Comparison of ENCODE assay signal across 8 mouse cellular contexts in the genomic region with DNA sequence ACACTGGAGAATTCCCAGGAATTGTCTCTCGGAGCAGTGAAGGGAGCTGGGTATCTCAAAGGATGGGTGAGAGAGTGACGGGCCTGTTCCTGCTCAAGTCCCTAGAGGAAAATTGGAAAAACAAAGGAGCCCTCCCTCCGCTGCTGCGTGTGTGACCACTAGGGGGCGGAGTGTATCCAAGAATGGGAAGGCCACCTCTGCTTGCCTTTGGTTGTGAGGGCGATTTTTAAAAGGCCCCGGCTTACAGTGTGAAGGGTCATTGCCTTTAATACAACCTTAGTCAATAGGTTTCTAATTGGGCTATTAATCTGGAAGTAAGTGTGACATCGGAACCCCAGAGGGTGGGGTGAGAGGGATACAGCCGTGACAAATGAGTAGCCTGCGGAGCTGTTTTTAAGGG.
A peak's percentile ranks its signal among the peaks of the same experiment; 100 is the strongest.
DNase-seq lines count a peak whose midpoint lies in the region; ATAC-seq and TF ChIP-seq lines count a peak whose summit lies in the region.

No protein-coding gene starts in this region.

- H3ac ChIP-seq in C2C12 (ENCODE audit: control insufficient read depth, insufficient read length, low read depth), result no peak overlapping the region

- peak; percentile 79 for TF ChIP-seq CTCF in C2C12 (IDR thresholded peaks at IDR 0.05; ENCODE audit: control insufficient read depth, insufficient read depth, insufficient read length)
- TF ChIP-seq CTCF in embryonic fibroblast, embryonic 13.5 days (IDR thresholded peaks at IDR 0.05; ENCODE audit: borderline replicate concordance, insufficient read depth, low read length), result peak; percentile 89
- TF ChIP-seq CTCF in liver, adult 2 months (IDR thresholded peaks at IDR 0.05; ENCODE audit: low read depth, low read length), result peak; percentile 95

- H3K9me3 ChIP-seq in heart, embryonic 10.5 days, result no peaks in the 10 kb centered on the region
- no peaks in the 10 kb centered on the region for H3K9me3 ChIP-seq in kidney, embryonic 15.5 days (replicated peaks)
- H3K9me3 ChIP-seq in neural tube, embryonic 12.5 days, result no peaks in the 10 kb centered on the region
- no peaks in the 10 kb centered on the region for H3K9me3 ChIP-seq in stomach, embryonic 16.5 days (replicated peaks; ENCODE audit: control insufficient read depth, low read length)

- H3K4me3 ChIP-seq in C2C12 (ENCODE audit: insufficient read depth, poor library complexity, severe bottlenecking), result no peak overlapping the region
- H3K4me3 ChIP-seq in embryonic fibroblast, embryonic 13.5 days (ENCODE audit: insufficient read depth, low read length), result no peak overlapping the region
- no peak overlapping the region for H3K4me3 ChIP-seq in heart, embryonic 10.5 days
- no peak overlapping the region for H3K4me3 ChIP-seq in kidney, embryonic 15.5 days (replicated peaks)
- H3K4me3 ChIP-seq in liver, adult 2 months (ENCODE audit: insufficient read depth, low read depth, low read length), result no peak overlapping the region
- H3K4me3 ChIP-seq in neural tube, embryonic 12.5 days, result no peak overlapping the region
- H3K4me3 ChIP-seq in stomach, embryonic 16.5 days (replicated peaks; ENCODE audit: low read length), result no peak overlapping the region

- peak; percentile 88 for ATAC-seq in kidney, embryonic 15.5 days (replicated peaks; ENCODE audit: low FRiP score)
- peak; percentile 42 for ATAC-seq in neural tube, embryonic 12.5 days (ENCODE audit: low FRiP score, low read depth)
- ATAC-seq in stomach, embryonic 16.5 days (ENCODE audit: insufficient read depth, low FRiP score), result peak; percentile 47; the same call in 1 of the 2 replicates

- no peak overlapping the region for H3K9ac ChIP-seq in kidney, embryonic 15.5 days
- no peak overlapping the region for H3K9ac ChIP-seq in liver, adult 2 months (ENCODE audit: low read depth, low read length)
- H3K9ac ChIP-seq in neural tube, embryonic 12.5 days, result no peak overlapping the region
- H3K9ac ChIP-seq in stomach, embryonic 16.5 days (ENCODE audit: low read length), result 0 out of 2 replicates have a peak overlapping the region, but pooled peaks have one; percentile 11

- no peaks in the 10 kb centered on the region for H3K79me2 ChIP-seq in C2C12 (ENCODE audit: control insufficient read depth, insufficient read depth)
- no peaks in the 10 kb centered on the region for H3K79me2 ChIP-seq in liver, adult 2 months (ENCODE audit: control insufficient read depth, insufficient read depth, low read length)

- no peaks in the 10 kb centered on the region for H3K4me1 ChIP-seq in embryonic fibroblast, embryonic 13.5 days (ENCODE audit: control insufficient read depth, insufficient read depth, low read length)
- peaks cover 15% of the 10 kb centered on the region for H3K4me1 ChIP-seq in heart, embryonic 10.5 days
- H3K4me1 ChIP-seq in kidney, embryonic 15.5 days, result peaks cover 15% of the 10 kb centered on the region
- H3K4me1 ChIP-seq in liver, adult 2 months (ENCODE audit: control insufficient read depth, insufficient read depth, low read length), result no peaks in the 10 kb centered on the region
- H3K4me1 ChIP-seq in neural tube, embryonic 12.5 days, result peaks cover 27% of the 10 kb centered on the region
- 0 out of 2 replicates have a peak, but pooled peaks cover 3% of the 10 kb centered on the region for H3K4me1 ChIP-seq in stomach, embryonic 16.5 days (ENCODE audit: control insufficient read depth, insufficient read depth, low read length)

- H3K27me3 ChIP-seq in C2C12 (ENCODE audit: control insufficient read depth, insufficient read depth, insufficient read length), result peaks cover 3% of the 10 kb centered on the region
- peaks cover 25% of the 10 kb centered on the region; the same call in 1 of the 2 replicates for H3K27me3 ChIP-seq in heart, embryonic 10.5 days (ENCODE audit: insufficient read depth, poor library complexity, severe bottlenecking)
- peaks cover 49% of the 10 kb centered on the region for H3K27me3 ChIP-seq in kidney, embryonic 15.5 days
- peaks cover 2% of the 10 kb centered on the region; the same call in 1 of the 2 replicates for H3K27me3 ChIP-seq in liver, adult 2 months (ENCODE audit: control insufficient read depth, insufficient read depth, low read length)
- peaks cover 17% of the 10 kb centered on the region for H3K27me3 ChIP-seq in neural tube, embryonic 12.5 days (replicated peaks)
- peaks cover 9% of the 10 kb centered on the region for H3K27me3 ChIP-seq in stomach, embryonic 16.5 days (ENCODE audit: control insufficient read depth, insufficient read depth, low read length)

- 0 out of 2 replicates have a peak overlapping the region, but pooled peaks have one; percentile 22 for H3K4me2 ChIP-seq in kidney, embryonic 15.5 days
- H3K4me2 ChIP-seq in neural tube, embryonic 12.5 days (replicated peaks), result peak overlapping the region; percentile 54
- H3K4me2 ChIP-seq in stomach, embryonic 16.5 days (ENCODE audit: low read depth, low read length), result no peak overlapping the region

- no peak for TF ChIP-seq POLR2A in embryonic fibroblast, embryonic 13.5 days (IDR thresholded peaks at IDR 0.05; ENCODE audit: low read depth, low read length)
- no peak for TF ChIP-seq POLR2A in liver, adult 2 months (IDR thresholded peaks at IDR 0.05; ENCODE audit: extremely low read depth, insufficient read depth, low read length)

- H3K36me3 ChIP-seq in C2C12 (ENCODE audit: control insufficient read depth, insufficient read depth), result no peaks in the 10 kb centered on the region
- H3K36me3 ChIP-seq in heart, embryonic 10.5 days, result no peaks in the 10 kb centered on the region
- no peaks in the 10 kb centered on the region for H3K36me3 ChIP-seq in kidney, embryonic 15.5 days
- no peaks in the 10 kb centered on the region for H3K36me3 ChIP-seq in liver, adult 2 months (ENCODE audit: control insufficient read depth, insufficient read depth, low read length)
- no peaks in the 10 kb centered on the region for H3K36me3 ChIP-seq in neural tube, embryonic 12.5 days
- no peaks in the 10 kb centered on the region for H3K36me3 ChIP-seq in stomach, embryonic 16.5 days (ENCODE audit: control insufficient read depth, insufficient read depth, low read length)

- DNase-seq in brain, adult 2 months (ENCODE audit: low read depth, low spot score), result peak; percentile 89
- DNase-seq in heart, embryonic 10.5 days (ENCODE audit: low spot score), result peak; percentile 94
- peak; percentile 40 for DNase-seq in liver, adult 2 months (ENCODE audit: extremely low read depth, low read depth, low spot score)

- 9% methylated on average over 10 of the region's 10 CpGs for WGBS in heart, embryonic 10.5 days
- 3% methylated on average over 10 of the region's 10 CpGs for WGBS in kidney, embryonic 15.5 days
- WGBS in liver, adult 2 months, result 16% methylated on average over 10 of the region's 10 CpGs
- 2% methylated on average over 10 of the region's 10 CpGs for WGBS in neural tube, embryonic 12.5 days
- 8% methylated on average over 10 of the region's 10 CpGs for WGBS in stomach, embryonic 16.5 days

- no peak overlapping the region for H3K27ac ChIP-seq in embryonic fibroblast, embryonic 13.5 days (ENCODE audit: insufficient read depth, low read length)
- no peak overlapping the region for H3K27ac ChIP-seq in heart, embryonic 10.5 days
- no peak overlapping the region for H3K27ac ChIP-seq in kidney, embryonic 15.5 days
- no peak overlapping the region for H3K27ac ChIP-seq in liver, adult 2 months (replicated peaks; ENCODE audit: insufficient read depth, low read depth, low read length)
- H3K27ac ChIP-seq in neural tube, embryonic 12.5 days, result no peak overlapping the region
- no peak overlapping the region for H3K27ac ChIP-seq in stomach, embryonic 16.5 days (ENCODE audit: low read length)

- H3K79me3 ChIP-seq in C2C12 (ENCODE audit: low read depth), result no peaks in the 10 kb centered on the region

TF ChIP-seq in C2C12, 6 proteins besides CTCF, POLR2A, EP300 and RAD21:
- TF ChIP-seq MYOG (IDR thresholded peaks at IDR 0.05; ENCODE audit: control insufficient read depth, extremely low read depth, insufficient read length), result no peak
- no peak for TF ChIP-seq FOSL1 (IDR thresholded peaks at IDR 0.05; ENCODE audit: insufficient read depth, low read length, poor library complexity, severe bottlenecking)
- TF ChIP-seq MAX (IDR thresholded peaks at IDR 0.05), result no peak
- no peak for TF ChIP-seq CEBPB (IDR thresholded peaks at IDR 0.05; ENCODE audit: low read depth)
- TF ChIP-seq MYOD1 (IDR thresholded peaks at IDR 0.05; ENCODE audit: control insufficient read depth, insufficient read length, low read depth), result no peak
- TF ChIP-seq USF1 (IDR thresholded peaks at IDR 0.05; ENCODE audit: low read depth), result no peak

Comparison
In these comparisons a context has a peak if more than half of its experiments do, and no peak if none do; other contexts are left out.
1. DNase-seq: peak in every context shown above with its lines; median percentile 94 in heart, embryonic 10.5 days; 89 in brain, adult 2 months; 40 in liver, adult 2 months.